Mouse (Mus musculus): ENCODE results near the gene Hes6. TPM values are rescaled to one million over a fixed set of nuclear protein-coding genes. Genes with fewer than 3 reads are reported as not detected.

The Hes6 gene
- polyA plus RNA-seq, 1 experiment = 29.0 TPM

DNA sequence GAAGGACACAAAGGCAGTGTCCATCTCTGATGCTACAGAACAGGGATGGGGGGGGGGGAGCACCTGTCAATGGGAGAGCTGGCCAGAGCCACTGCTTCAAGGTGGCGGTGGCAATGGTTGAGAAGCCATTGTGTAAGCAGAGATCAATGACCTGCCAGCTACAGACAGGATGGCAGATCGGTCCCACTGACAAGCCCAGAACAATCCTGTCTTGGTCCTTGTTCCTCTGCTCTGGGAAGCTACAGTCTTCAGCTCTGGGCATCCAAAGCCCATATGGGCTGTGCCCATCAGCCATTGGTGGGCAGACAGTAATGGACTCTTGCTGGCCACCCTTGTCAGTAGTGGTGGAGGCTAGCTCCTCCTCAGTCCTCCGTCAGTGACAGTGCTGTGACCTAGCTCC lies 28.0 kb upstream of the Hes6 start:
- DNase-seq (ENCODE audit: low spot score) = no peak

DNA sequence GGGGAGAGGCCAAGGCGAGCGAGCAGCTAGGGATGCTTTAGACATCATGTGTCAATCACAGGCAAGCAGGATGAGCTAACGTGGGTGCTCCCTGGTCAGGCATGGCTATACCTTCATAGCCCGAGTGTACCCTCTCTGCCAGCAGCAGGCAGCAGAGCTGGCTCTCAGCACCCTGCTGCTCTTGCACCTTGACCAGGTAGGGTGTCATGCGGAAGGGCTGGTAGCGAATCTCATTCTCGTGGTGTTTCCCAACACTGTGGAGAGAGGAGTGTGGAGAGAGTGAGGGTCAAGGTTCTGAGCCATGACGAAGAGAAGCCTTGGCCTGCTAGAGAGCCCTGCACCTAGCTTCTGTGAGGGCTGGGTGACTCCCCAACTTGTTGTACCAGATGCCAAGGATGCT lies 25.9 kb upstream of the Hes6 start:
- no peak for DNase-seq (ENCODE audit: low spot score)

DNA sequence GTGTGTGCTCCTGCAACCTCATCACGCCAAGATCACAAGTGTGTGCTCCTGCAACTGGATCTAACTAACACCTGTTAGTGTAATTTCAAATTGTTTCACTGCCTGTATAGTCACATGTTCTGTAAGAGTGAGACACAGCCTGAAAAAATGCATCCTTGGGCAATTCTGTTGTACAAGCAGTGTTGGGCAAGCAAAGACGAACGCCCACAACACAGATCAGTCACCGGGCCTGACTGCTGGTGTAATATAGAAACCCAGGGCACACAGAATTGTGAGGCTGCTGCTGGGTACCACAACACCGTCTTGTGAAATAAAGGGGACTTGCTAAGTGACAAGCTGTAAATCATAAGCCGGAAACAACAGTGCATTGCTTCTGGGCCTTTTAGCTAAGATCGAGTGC lies 23.7 kb upstream of the Hes6 start:
- DNase-seq (ENCODE audit: low spot score) = no peak

DNA sequence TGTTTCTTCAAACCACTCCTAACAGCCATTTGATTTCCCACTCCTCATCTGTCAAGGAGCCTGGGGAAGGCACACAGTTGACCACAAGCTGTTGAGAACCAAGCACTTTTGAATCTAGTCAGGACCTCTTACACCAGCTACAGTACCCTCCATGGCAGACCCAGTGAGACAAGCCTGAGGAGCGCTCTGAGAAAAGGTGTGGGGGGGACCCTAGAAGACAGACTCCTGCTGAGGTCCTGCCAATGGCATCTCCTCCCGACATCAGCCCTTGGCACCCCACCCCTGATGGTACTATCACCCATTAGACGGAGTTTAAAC lies 23.2 kb upstream of the Hes6 start:
- DNase-seq (ENCODE audit: low spot score) = no peak

DNA sequence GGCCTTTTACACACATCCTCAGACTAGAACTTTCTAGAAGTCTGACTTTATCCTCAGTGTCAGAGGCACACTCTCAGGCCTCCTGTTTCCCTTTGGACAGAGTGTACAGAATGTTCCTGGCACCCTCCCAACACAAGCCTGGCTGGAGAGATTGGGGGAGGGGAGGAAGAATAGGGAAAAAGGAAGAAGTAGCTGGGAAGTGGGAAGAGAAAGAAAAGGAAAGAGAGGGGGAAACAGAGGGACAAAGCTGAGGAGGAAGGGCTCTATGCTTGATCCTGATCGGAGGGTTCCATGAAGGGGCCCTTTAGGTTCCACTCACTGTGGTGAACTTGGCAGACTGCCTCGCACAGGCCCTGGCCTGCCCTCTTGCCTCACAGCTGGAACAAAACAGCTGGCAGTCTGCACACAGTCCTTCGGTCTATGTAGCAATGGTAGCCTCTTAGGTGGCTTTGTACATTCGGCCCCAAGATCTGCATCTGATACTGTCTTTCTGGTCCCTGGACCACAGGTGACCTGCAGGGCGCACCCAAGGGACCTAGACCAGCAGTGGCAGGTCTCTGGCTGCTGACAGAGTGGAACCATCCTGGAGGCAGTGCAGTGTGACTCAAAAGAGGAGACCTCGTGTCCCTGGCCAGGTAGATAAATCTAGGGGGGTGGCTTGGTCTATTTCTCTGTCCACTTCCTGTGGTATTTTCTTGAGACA lies 22.7 kb upstream of the Hes6 start:
- DNase-seq (ENCODE audit: low spot score) = peak; percentile 50

DNA sequence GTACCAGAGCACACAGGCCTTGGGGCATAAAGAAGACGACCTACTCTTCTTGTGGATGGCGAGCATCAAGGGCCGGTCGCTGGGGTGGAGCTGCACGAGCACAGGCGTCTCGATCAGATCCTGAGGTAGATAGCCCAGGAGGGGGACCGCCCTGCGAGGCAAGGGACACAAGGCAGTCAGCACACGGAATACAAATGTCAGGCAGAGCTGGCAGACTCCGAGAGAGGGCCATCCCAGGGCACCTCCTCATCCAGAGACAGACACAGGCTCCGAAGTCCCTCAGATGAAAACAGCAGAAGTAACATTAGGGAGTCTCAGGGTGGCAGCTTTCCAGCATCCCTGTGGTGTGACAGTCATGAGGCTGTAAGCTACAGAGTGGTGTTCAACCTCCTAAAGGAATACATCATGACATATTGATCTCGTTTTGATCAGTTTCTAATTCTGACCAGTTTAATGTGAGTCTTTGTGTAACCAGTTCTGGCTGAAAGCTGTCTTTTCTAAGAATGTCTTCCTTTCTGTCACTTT lies 21.8 kb upstream of the Hes6 start:
- DNase-seq (ENCODE audit: low spot score) = no peak

DNA sequence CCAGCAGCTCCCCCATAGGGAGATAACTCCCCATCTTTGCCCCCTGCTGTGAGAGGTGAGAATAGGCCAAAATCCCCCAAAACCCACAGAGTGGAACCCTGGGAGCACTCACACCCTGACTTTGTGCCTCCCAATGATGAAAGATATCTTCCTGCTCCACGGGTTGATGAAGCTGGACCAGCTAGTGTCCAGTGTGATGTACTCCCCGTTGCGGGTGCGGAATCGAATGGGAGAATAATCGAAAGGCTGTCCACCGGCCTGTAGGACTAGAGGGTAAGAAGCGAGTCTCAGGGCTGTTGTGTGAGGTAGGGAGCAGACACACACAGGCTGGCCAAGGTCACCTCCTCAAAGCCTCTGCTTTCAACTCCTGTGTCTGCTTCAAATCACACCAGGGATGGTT lies 21.1 kb upstream of the Hes6 start:
- no peak for DNase-seq (ENCODE audit: low spot score)

DNA sequence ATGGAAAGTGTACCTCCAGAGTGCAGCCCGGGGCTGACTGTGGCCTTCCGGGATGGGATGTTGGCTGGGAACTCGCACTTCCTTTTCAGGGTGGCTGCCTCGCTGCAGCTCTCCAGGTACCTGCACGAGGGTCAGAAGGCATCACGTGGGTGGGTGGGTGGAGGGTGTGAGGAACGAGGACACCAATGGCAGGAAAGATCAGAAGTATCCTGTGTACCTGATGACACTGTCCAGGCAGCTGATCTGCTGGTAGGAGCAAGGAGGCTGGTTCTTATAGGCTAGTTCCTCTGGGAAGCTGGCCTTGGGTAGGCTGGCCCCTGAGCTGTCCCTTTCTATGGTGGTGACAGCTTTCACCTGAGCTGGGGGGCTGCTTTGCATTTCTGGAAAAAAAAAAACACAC lies 16.9 kb upstream of the Hes6 start:
- no peak for DNase-seq (ENCODE audit: low spot score)

DNA sequence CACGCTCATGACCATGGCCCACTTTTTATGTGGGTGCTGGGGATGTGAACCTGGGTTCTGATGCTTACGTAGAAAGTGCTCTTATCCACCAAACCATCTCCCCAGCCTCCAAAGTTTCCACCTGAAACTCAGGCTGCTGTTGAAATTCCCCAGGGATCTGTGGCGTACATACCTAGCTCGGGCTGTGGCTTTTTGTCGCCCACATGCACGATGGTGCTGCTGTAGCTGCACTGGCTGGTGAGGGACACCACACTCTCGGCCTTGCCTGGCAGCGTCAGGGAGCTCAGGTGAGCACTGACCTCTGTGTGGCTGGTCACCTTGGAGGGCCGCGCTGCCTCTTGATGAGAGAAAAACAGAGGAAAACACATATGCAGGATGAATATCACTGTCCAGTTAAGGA lies 15.4 kb upstream of the Hes6 start:
- no peak for DNase-seq (ENCODE audit: low spot score)

DNA sequence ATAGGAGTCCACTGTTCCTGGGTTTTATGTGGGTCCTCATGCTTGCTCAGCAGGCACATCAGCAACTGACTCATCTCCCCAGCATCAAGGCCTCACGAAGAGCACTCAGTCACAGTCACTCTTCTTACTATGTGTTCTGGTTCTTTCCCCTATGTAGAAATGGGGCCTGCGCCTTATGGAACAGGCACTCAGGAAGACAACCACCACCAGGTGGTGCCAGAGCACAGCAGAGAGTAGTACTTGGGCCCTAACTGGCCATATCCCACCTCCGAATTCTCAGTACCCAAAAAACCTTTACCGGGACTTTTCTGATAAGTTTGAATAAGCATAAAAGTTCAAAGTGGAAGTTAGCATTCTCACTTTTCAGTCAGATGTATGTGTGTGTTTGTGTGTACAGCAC lies 14.8 kb upstream of the Hes6 start:
- DNase-seq (ENCODE audit: low spot score) = peak; percentile 72

DNA sequence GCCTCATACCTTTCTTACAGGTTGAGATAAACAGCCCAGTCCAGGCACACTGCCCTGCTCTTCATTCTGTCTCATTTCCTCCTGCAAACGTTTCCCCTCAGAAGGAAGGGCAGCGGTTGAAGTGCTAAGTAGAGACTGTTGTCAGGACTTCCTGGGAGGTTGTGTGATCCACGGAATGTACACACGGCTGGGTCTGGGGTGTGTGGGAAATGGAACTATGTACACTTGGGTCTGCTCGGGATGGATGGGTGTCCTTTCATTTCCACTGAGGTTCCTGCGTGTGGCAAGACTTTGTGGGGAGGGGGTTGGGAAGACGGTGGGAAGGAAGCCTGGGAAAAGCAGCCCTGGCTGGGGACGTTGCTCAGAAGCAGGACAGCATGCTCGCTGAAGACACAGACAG lies 12.6 kb upstream of the Hes6 start:
- no peak for DNase-seq (ENCODE audit: low spot score)

DNA sequence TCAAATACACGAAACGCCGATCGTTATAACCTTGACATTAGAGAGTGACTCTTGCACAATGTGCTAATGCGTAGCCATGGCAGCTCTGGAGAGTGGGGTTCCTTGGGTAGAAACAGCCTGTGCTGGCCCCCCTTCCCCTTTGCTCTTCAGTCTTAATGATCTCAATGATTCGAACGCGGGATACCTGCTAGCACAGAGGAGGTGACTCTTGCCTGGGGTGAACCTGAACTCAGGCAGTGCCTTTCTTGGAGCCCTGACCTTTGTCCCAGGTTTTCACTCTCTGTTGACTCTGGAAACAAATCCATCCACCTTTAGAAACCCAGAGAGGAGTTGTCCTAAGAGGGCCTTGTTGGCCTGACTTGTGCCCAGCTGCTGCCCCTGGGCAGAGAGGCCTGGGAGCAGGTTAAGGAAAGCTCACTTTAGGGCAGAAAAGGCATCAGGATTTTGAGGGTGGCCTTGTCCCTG lies 6.8 kb upstream of the Hes6 start:
- no peak for DNase-seq (ENCODE audit: low spot score)

DNA sequence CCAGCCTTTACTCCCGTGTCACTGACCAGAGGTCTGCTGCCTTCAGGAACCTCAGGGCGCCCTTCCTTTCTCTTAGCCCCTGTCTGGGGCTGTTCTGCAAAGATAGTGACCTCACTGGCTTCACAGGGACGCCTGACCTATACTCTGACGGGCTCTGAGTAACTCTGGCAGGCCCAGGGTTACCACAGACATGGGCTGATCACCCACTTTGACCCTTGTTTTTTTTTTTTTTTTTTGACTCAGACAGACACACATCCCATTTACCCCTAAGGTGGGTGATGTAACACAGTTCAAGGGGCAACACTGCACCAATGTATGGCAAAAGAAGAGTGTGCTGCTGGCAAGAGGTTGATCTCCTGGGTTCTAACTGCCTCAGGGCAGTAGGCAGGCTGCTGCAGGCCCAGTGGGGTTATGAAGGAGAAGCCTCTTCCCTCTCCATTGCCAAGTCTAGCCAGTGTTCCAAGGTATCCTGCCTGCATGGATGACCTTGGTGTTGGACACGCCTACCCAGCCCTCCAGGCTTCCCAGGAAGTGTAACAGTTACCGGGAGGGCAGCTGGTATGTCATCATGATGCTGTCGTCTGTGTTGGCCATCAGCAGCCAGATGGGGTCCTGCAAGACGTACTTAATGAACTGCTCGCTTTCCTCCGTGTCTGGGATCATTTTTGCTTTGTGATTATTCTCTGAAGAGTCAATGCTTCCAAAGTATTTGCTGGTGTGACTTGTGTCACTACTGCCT lies 6.2 kb upstream of the Hes6 start:
- no peak for DNase-seq (ENCODE audit: low spot score)

DNA sequence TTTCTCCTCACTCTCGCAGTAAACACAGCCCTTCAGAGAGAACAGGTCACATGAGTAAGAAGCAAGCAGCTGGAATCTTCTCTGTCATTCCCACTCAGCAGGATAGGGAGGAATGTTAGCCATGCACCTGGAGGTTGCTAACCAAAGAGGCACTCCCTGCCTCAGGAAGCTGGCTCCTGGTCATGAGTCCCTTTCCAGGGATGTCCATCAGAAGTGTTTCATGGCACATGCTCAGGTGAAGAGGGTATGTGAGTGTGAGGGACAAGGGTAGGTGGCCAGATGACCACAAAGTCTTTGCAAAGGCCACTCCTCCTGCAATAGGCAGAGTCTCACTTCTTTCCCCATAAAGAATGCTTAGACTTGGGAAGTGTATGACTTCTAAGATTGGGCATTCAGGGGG lies 4.2 kb upstream of the Hes6 start:
- no peak for DNase-seq (ENCODE audit: low spot score)

DNA sequence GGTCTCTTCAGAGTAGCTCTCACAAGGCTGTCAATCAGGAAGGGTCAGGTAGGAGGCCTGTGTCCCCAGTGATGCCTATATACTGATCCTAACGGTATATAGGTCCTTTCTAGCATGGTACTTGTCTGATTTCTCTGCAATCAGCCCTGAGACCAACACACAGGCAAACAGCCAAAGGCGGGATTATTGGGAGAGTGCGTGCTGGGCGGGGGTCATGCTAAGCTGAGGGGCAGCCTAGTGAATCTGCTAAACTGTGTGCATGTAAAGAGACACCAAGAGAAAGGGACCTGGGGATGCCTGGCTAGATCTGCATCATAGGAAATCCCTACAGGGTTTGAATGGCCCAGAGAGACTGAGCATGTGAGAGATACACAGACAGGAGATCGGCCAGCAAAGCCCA lies 1.5 kb upstream of the Hes6 start:
- DNase-seq (ENCODE audit: low spot score) = no peak

DNA sequence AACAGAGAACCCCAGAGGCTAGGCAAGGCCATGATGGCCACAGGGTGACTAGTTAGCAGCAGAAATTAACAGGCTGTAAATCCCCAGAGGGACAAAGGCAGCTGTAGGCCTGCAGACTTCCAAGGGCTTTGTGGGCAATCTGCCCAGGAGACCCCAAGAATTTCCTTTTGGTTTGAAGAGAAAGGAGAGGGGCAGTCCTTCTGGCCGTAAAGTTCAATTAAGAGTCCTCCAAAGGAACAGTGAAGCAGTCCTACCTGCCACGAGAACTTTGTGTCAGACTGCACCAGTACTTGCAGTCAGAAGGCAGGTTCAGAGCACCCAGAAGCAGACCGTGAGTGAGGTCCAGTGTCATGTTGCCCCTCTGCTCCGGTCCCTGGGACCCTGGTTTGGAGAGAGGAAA lies 1.1 kb upstream of the Hes6 start:
- DNase-seq (ENCODE audit: low spot score) = no peak

DNA sequence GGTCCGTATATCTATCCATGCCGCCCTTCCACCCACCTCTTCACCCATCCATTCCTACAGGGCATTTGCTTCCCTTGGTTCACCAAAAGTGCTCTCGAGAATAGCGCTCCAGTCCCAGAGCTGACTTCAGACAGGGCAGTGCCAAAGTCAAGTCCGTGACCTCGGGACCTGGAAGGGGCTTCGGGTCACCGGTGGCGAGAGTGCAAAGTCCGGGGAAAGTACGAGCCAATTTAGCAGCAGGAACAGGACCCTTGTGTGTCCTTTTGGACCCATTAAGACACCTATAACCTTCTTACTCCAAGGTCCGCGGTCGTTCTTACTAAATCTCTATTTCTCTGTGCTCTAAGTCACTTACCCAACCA lies 321 bp downstream of the Hes6 start:
- no peak for DNase-seq (ENCODE audit: low spot score)

DNA sequence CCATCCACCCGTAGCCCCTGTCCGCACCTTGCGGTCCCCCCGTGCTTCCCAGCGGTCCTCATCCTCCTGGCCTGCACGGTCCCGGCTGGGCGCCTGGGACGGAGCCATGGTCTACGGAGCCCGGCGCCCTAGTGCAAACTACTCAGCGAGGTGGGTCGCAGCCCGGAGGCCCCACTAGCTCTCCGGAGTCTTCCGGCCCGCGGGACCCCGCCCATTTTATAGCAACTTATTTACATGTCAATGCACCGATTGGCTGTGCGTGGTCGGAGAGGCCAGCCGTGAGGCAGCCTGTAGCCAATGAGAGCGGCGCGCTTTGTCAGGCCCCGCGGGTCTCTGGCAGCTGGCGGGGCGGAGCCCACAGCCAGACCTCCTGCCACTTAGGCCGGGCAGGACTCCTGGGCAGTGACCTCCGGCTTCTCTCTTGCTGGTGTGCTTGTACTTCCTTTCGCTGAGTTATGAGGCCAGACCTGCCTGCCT lies 770 bp downstream of the Hes6 start:
- DNase-seq (ENCODE audit: low spot score) = peak; percentile 80

DNA sequence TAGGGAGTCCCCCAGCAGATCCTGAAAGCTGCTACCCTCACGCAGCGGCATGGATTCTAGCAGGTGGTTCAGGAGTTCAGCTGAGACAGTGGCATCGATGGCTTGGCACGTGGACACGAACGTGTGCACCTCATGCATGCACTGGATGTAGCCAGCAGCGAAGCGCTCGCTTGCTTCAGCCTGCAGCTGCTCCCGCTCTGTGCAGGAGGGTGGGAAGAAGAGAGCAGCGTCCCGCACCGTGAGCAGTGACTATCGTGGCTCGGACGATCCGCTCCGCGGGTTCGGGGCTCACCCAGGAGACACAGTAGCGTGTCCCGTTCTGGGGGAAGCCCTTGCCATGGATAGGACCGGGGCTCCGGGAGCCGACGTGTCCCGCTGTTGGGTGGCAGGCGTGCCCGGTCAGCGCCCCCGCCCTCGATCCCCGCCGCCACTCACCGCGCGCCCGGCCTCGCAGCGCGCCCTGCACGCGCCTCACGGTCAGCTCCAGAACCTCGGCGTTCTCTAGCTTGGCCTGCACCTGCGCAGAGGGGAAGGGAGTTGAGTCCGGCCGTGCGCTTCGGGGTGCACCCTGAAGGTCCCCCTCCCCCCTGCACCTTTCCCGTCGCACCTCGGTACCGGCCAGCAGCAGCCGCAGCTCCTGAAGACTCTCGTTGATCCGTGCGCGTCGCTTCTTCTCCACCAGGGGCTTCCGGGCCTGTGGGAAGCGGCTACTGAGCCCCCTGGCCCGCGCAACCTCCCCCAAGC lies 1.4 kb downstream of the Hes6 start:
- no peak for DNase-seq (ENCODE audit: low spot score)

DNA sequence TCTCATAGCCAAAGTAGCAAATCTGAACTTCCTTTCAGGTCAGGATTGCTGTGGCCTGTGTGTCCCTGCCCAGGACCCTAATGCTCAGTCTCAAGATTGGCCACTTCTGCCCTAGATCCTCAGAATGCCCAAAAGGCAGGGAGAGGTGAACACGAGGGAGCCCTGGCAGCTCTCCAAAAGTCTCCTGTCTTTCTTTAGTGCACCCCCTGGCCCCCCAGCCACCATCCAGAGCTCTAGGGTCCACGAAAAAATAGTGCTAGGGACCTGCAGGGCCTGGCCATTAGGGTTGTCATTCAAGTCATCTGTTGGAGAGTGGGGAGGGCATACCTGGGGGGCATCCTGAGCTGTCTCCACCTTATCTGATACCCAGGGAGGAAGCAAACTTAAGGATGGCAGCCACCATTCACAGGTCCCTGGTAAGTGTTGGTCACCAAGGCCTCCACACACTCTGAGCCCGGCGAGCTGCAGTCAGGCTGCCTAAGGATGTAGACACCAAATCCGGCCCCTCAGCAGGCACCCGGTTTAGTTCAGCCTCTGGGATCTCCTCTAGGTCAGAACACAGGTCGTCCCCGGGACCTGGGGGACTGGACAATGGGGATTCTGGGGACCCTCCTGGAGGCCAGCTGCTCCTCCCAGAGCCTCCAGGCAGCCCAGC lies 2.1 kb downstream of the Hes6 start:
- no peak for DNase-seq (ENCODE audit: low spot score)

DNA sequence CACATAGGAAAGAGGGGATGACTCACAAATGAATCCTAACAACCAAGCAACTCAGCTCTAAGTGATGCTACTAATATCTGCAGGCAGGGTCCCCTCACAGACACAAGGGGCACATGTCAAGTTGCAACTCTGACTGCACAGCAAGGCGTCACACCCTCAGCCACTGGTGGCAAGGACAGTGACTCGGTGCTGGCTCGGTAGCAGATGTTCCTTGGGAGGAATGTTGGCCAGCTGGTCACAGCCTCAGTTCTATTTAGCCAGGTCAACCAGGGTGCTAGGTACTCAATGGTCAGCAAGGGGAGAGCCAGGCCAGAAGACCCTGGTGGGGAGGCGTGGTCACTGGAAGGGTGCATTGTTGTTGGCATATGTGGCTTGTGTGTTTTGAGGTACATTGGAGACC lies 6.0 kb downstream of the Hes6 start:
- no peak for DNase-seq (ENCODE audit: low spot score)
